Mouse (Mus musculus): Measurements from ENCODE around the gene Ngly1. TPM values are rescaled to one million over a fixed set of nuclear protein-coding genes. Genes with fewer than 3 reads are reported as not detected.

Gene Ngly1
- total RNA-seq, 1 experiment, result 6.9 TPM

DNA sequence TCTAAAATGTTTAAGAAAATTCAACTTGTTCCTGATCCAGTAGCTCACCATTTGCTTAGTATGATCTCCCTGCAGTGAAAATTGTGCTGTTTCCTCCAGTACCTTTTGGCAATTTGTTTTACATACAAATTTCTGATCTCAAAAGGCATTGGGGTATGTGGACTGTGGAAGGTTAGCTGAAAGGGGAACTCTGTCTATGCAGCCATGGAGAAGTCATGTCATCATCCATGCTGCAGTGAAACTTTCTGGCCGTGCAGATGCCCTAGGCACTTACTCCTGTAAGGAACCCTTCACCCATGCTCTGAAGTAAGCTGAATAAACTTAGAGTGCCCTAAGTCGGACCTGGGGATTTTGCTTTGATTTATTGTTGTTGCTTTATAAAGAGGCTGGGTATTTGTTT, 4.7 kb upstream of the Ngly1 start:
- Histone ChIP-seq H3K36me3 (ENCODE audit: control insufficient read depth, insufficient read depth, low read length, poor library complexity, severe bottlenecking) (no peaks in the 10 kb centered on the region; the same call in 1 of the 2 replicates), H3K9me3 (ENCODE audit: control insufficient read depth, insufficient read depth, low read depth, low read length) (no peaks in the 10 kb centered on the region), H3K27ac (ENCODE audit: insufficient read depth, low read depth, low read length, poor library complexity, severe bottlenecking) (no peak overlapping the region), H3K4me1 (ENCODE audit: control insufficient read depth in 2 of 2, insufficient read depth in 2 of 2, low read length in 2 of 2, poor library complexity in 1 of 2) (no peaks in the 10 kb centered on the region), H3K4me3 (ENCODE audit: insufficient read depth in 1 of 2, low read depth in 1 of 2, low read length in 2 of 2, poor library complexity in 1 of 2, severe bottlenecking in 1 of 2) (no peak overlapping the region), H3K9ac (ENCODE audit: insufficient read depth, low read depth, low read length, poor library complexity, severe bottlenecking) (no peak overlapping the region)
- no peak for TF ChIP-seq CHD2 (IDR thresholded peaks at IDR 0.05; ENCODE audit: low read depth, low read length)
- TF ChIP-seq ZC3H11A (IDR thresholded peaks at IDR 0.05; ENCODE audit: borderline replicate concordance, low read depth, low read length), result no peak
- no peak for TF ChIP-seq ZNF384 (IDR thresholded peaks at IDR 0.05; ENCODE audit: low read depth, low read length)
- TF ChIP-seq HCFC1 (IDR thresholded peaks at IDR 0.05; ENCODE audit: borderline replicate concordance, insufficient read depth, low read length), result no peak
- in situ Hi-C loops (cut with MboI; ENCODE audit: low sequenced_read_pairs in 2 of 2, unreplicated experiment in 2 of 2), result no loop called here
- DNase-seq (ENCODE audit: low read depth, low spot score), result no peak

DNA sequence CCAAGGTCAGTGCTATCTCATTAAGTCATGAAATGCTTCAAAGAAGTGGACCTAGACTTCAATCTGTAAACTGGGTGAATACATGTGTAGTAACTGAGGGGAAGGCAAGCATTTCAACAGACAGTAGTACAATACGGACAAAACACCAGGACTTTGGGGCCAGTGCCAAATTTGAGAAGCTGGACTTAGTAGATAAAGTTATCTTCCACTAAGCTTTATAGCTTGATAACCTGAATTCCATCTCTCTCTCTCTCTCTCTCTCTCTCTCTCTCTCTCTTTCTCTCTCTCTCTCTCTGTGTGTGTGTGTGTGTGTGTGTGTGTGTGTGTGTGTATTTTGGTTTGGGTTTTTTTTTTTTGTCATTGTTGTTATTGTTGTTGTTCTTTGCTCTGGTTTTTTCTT, 4.0 kb upstream of the Ngly1 start:
- Histone ChIP-seq H3K9me3 (ENCODE audit: control insufficient read depth, insufficient read depth, low read depth, low read length) (no peaks in the 10 kb centered on the region), H3K9ac (ENCODE audit: insufficient read depth, low read depth, low read length, poor library complexity, severe bottlenecking) (no peak overlapping the region), H3K4me3 (ENCODE audit: insufficient read depth in 1 of 2, low read depth in 1 of 2, low read length in 2 of 2, poor library complexity in 1 of 2, severe bottlenecking in 1 of 2) (no peak overlapping the region), H3K4me1 (ENCODE audit: control insufficient read depth in 2 of 2, insufficient read depth in 2 of 2, low read length in 2 of 2, poor library complexity in 1 of 2) (no peaks in the 10 kb centered on the region), H3K27ac (ENCODE audit: insufficient read depth, low read depth, low read length, poor library complexity, severe bottlenecking) (no peak overlapping the region), H3K36me3 (ENCODE audit: control insufficient read depth, insufficient read depth, low read length, poor library complexity, severe bottlenecking) (no peaks in the 10 kb centered on the region; the same call in 1 of the 2 replicates)
- in situ Hi-C loops (cut with MboI; ENCODE audit: low sequenced_read_pairs in 2 of 2, unreplicated experiment in 2 of 2), result no loop called here
- no peak for TF ChIP-seq MAFK (IDR thresholded peaks at IDR 0.05; ENCODE audit: insufficient read depth, low read depth, low read length)
- no peak for TF ChIP-seq CHD2 (IDR thresholded peaks at IDR 0.05; ENCODE audit: low read depth, low read length)
- no peak for TF ChIP-seq HCFC1 (IDR thresholded peaks at IDR 0.05; ENCODE audit: borderline replicate concordance, insufficient read depth, low read length)
- no peak for TF ChIP-seq ZC3H11A (IDR thresholded peaks at IDR 0.05; ENCODE audit: borderline replicate concordance, low read depth, low read length)
- no peak for TF ChIP-seq ZNF384 (IDR thresholded peaks at IDR 0.05; ENCODE audit: low read depth, low read length)
- no peak for DNase-seq (ENCODE audit: low read depth, low spot score)

DNA sequence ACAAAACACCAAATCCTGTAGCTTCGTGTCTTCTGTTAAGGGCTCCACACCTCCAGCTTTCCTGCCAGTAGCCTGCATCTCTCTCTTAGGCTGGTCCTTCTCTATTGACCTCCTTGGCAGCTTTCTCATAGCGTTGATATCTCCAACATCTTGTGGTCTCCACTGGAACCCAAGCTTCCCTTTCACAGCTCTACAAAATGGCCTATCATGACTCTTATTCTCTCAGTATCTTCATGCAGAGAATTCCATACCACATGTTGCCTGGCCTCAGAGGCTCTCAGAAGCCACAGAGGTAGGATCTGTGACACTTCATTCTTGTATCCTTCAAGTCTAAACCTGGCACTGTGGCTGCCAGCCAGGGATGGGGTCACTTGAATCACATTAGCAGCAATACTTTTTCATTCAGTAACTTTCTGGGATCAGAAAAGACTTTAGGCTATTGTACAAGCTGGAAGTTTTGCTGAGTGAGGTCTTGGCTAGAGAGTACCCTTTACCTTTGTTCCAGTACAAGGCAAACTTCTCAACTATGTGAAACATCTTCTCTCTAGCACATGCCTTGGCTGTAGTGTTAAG, 2.7 kb upstream of the Ngly1 start:
- H3K9ac ChIP-seq (ENCODE audit: insufficient read depth, low read depth, low read length, poor library complexity, severe bottlenecking), result no peak overlapping the region
- H3K4me3 ChIP-seq (ENCODE audit: insufficient read depth in 1 of 2, low read depth in 1 of 2, low read length in 2 of 2, poor library complexity in 1 of 2, severe bottlenecking in 1 of 2), result no peak overlapping the region
- no peak overlapping the region for H3K27ac ChIP-seq (ENCODE audit: insufficient read depth, low read depth, low read length, poor library complexity, severe bottlenecking)
- DNase-seq (ENCODE audit: low read depth, low spot score), result no peak
- in situ Hi-C loops (cut with MboI; ENCODE audit: low sequenced_read_pairs in 2 of 2, unreplicated experiment in 2 of 2), result no loop called here
- H3K9me3 ChIP-seq (ENCODE audit: control insufficient read depth, insufficient read depth, low read depth, low read length), result no peaks in the 10 kb centered on the region
- H3K36me3 ChIP-seq (ENCODE audit: control insufficient read depth, insufficient read depth, low read length, poor library complexity, severe bottlenecking), result no peaks in the 10 kb centered on the region
- TF ChIP-seq ZC3H11A (IDR thresholded peaks at IDR 0.05; ENCODE audit: borderline replicate concordance, low read depth, low read length), result no peak
- no peak for TF ChIP-seq ZNF384 (IDR thresholded peaks at IDR 0.05; ENCODE audit: low read depth, low read length)
- no peak for TF ChIP-seq HCFC1 (IDR thresholded peaks at IDR 0.05; ENCODE audit: borderline replicate concordance, insufficient read depth, low read length)
- H3K4me1 ChIP-seq (ENCODE audit: control insufficient read depth in 2 of 2, insufficient read depth in 2 of 2, low read length in 2 of 2, poor library complexity in 1 of 2), result no peaks in the 10 kb centered on the region

DNA sequence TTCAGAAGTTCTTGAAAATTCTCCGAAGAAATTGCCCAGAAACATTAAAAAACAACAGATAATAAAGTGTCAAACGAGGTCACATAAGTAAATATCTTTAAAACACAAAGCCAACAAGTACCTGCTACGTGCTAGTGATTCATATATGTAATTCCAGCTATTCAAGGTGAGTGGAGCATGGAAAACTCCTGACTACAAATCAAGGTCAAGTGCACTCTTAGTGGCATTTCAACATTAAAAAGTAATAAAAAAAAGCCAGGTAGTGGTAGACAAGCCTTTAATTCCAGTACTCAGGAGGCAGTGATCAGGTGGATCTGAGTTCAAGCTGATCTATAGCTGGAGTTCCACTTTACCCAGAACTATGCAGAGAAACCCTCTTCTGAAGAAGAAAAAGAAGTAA, 945 bp upstream of the Ngly1 start:
- TF ChIP-seq CHD2 (IDR thresholded peaks at IDR 0.05; ENCODE audit: low read depth, low read length) (no peak), ZNF384 (IDR thresholded peaks at IDR 0.05; ENCODE audit: low read depth, low read length) (no peak), MAFK (IDR thresholded peaks at IDR 0.05; ENCODE audit: insufficient read depth, low read depth, low read length) (no peak), ZC3H11A (IDR thresholded peaks at IDR 0.05; ENCODE audit: borderline replicate concordance, low read depth, low read length) (no peak), HCFC1 (IDR thresholded peaks at IDR 0.05; ENCODE audit: borderline replicate concordance, insufficient read depth, low read length) (no peak)
- Histone ChIP-seq H3K9me3 (ENCODE audit: control insufficient read depth, insufficient read depth, low read depth, low read length) (no peaks in the 10 kb centered on the region), H3K9ac (ENCODE audit: insufficient read depth, low read depth, low read length, poor library complexity, severe bottlenecking) (no peak overlapping the region), H3K36me3 (ENCODE audit: control insufficient read depth, insufficient read depth, low read length, poor library complexity, severe bottlenecking) (no peaks in the 10 kb centered on the region), H3K4me1 (ENCODE audit: control insufficient read depth in 2 of 2, insufficient read depth in 2 of 2, low read length in 2 of 2, poor library complexity in 1 of 2) (no peaks in the 10 kb centered on the region), H3K4me3 (ENCODE audit: insufficient read depth in 1 of 2, low read depth in 1 of 2, low read length in 2 of 2, poor library complexity in 1 of 2, severe bottlenecking in 1 of 2) (no peak overlapping the region), H3K27ac (ENCODE audit: insufficient read depth, low read depth, low read length, poor library complexity, severe bottlenecking) (no peak overlapping the region)
- DNase-seq (ENCODE audit: low read depth, low spot score), result no peak
- in situ Hi-C loops (cut with MboI; ENCODE audit: low sequenced_read_pairs in 2 of 2, unreplicated experiment in 2 of 2), result no loop called here
